Mouse (Mus musculus) urinary bladder, postnatal 14 days (tissue): ENCODE results near the gene Cep85l.
A peak's percentile ranks its signal among the peaks of the same experiment; 100 is the strongest.

Experiments used
- DNase-seq: peaks from one replicate; pipeline ENCODE4 v3.0.0; 2021; ENCODE audit warnings: low spot score

The Cep85l gene

GRCm38 (mm10) chr10:53342166-53342728, 37.5 kb downstream of the Cep85l start:
- no peak for DNase-seq

- DNase-seq, result no peak
These were observed 38.3 kb downstream of the Cep85l start for GRCm38 (mm10) chr10:53341288-53341965.

- no peak for DNase-seq
These were observed 40.7 kb downstream of the Cep85l start for GRCm38 (mm10) chr10:53339045-53339444.

GRCm38 (mm10) chr10:53337162-53337923, 42.4 kb downstream of the Cep85l start, which contains the start of gene Pln:
Gene Pln, plus strand, starts transcription at chr10:53337667.
- DNase-seq, result no peak

GRCm38 (mm10) chr10:53335974-53336373, 43.8 kb downstream of the Cep85l start:
- DNase-seq, result no peak

GRCm38 (mm10) chr10:53335266-53335665, 44.5 kb downstream of the Cep85l start:
- no peak for DNase-seq

- no peak for DNase-seq
These were observed 47.0 kb downstream of the Cep85l start for GRCm38 (mm10) chr10:53332752-53333151.

GRCm38 (mm10) chr10:53329257-53329656, 50.5 kb downstream of the Cep85l start:
- DNase-seq, result no peak

- DNase-seq, result no peak
These were observed 53.4 kb downstream of the Cep85l start for GRCm38 (mm10) chr10:53326367-53326766.

- peak; percentile 23 for DNase-seq
These were observed 55.1 kb downstream of the Cep85l start for GRCm38 (mm10) chr10:53324663-53325062.

- no peak for DNase-seq
These were observed 56.4 kb downstream of the Cep85l start for GRCm38 (mm10) chr10:53323367-53323766.

GRCm38 (mm10) chr10:53306674-53307073, 73.1 kb downstream of the Cep85l start:
- DNase-seq, result no peak

- DNase-seq, result no peak
These were observed 73.9 kb downstream of the Cep85l start for GRCm38 (mm10) chr10:53305867-53306266.

GRCm38 (mm10) chr10:53285147-53285546, 94.6 kb downstream of the Cep85l start:
- no peak for DNase-seq

GRCm38 (mm10) chr10:53272228-53272627, 107.5 kb downstream of the Cep85l start:
- DNase-seq, result no peak

- DNase-seq, result no peak
These were observed 117.7 kb downstream of the Cep85l start for GRCm38 (mm10) chr10:53262021-53262420.

- no peak for DNase-seq
These were observed 144.4 kb downstream of the Cep85l start for GRCm38 (mm10) chr10:53235381-53235780.

- no peak for DNase-seq
These were observed 145.1 kb downstream of the Cep85l start for GRCm38 (mm10) chr10:53234683-53235082.

- DNase-seq, result no peak
These were observed 145.6 kb downstream of the Cep85l start for GRCm38 (mm10) chr10:53234086-53234613.

GRCm38 (mm10) chr10:53230809-53231208, 148.9 kb downstream of the Cep85l start:
- DNase-seq, result no peak

- no peak for DNase-seq
These were observed 150.6 kb downstream of the Cep85l start for GRCm38 (mm10) chr10:53229190-53229589.
